Mouse (Mus musculus): ENCODE measurements around the gene Gm4952.

GRCm38 (mm10) chr19:12670139-12670538, 70.4 kb downstream of the Gm4952 start, which contains the start of gene Olfr1442:
- TF ChIP-seq CTCF (IDR thresholded peaks at IDR 0.05) = no peak
- TF ChIP-seq POLR2A (IDR thresholded peaks at IDR 0.05; ENCODE audit: insufficient read depth, low read depth, low read length) = no peak
- no peak for TF ChIP-seq EP300 (IDR thresholded peaks at IDR 0.05; ENCODE audit: insufficient read depth, low read depth, low read length)
